Mouse (Mus musculus) lung, embryonic 16.5 days (tissue): ENCODE data around the gene Triml1. TPM values are rescaled to one million over a fixed set of nuclear protein-coding genes. Genes with fewer than 3 reads are reported as not detected.

Experiments
- ATAC-seq: fragments of 200-750 bp; cut with Nextera tagmentation; 2 replicates; pipeline ENCODE4 v1.8.0; 2017; ENCODE audit warnings: low read depth, mild to moderate bottlenecking, moderate library complexity
- H3K27ac ChIP-seq: fragments of 300-500 bp; sonication (generic); 2 replicates; pipeline ENCODE4 v1.5.1; 2014; ENCODE audit warnings: mild to moderate bottlenecking, control low read depth, low read length
- H3K27me3 ChIP-seq: fragments of 300-500 bp; sonication (generic); 2 replicates; pipeline ENCODE4 v1.6.1; 2014; ENCODE audit warnings: low read depth, low read length, mixed read lengths; ENCODE audit not compliant: control insufficient read depth, insufficient read depth
- H3K36me3 ChIP-seq: fragments of 300-500 bp; sonication (generic); 2 replicates; pipeline ENCODE4 v1.6.1; 2014; ENCODE audit warnings: low read length; ENCODE audit not compliant: control insufficient read depth, insufficient read depth
- H3K4me1 ChIP-seq: fragments of 300-500 bp; sonication (generic); replicated peaks from 2 replicates; pipeline ENCODE4 v1.6.1; 2014; ENCODE audit warnings: low read length, mixed read lengths; ENCODE audit not compliant: control insufficient read depth, insufficient read depth
- H3K4me2 ChIP-seq: fragments of 300-500 bp; sonication (generic); 2 replicates; pipeline ENCODE4 v1.6.1; 2014; ENCODE audit warnings: low read depth, low read length, control low read depth
- H3K4me3 ChIP-seq: fragments of 300-500 bp; sonication (generic); 2 replicates; pipeline ENCODE4 v1.5.1; 2014; ENCODE audit warnings: mild to moderate bottlenecking, low read length, control low read depth
- H3K9ac ChIP-seq: fragments of 300-500 bp; sonication (generic); 2 replicates; pipeline ENCODE4 v1.6.1; 2014; ENCODE audit warnings: low read length, control low read depth
- H3K9me3 ChIP-seq: fragments of 300-500 bp; sonication (generic); 2 replicates; pipeline ENCODE4 v1.6.1; 2016; ENCODE audit warnings: low read length; ENCODE audit not compliant: control insufficient read depth
- WGBS: fragments of 180-500 bp; shearing (Covaris S2); extraction: QIAGEN DNeasy Blood & Tissue Kit; methylation state at CpG from one replicate; pipeline ENCODE4 v1.1.7; 2014; 5-methylcytosine and 5-hydroxymethylcytosine counted together
- polyA plus RNA-seq: library from polyadenylated mRNA; unstranded; fragments of >200 nt; fragmentation: Nextera tagmentation; extraction: Ambion mirVana; gene quantifications from 2 replicates; pipeline ENCODE4 v1.2.1, GENCODE M21; 2015

Triml1 gene
- polyA plus RNA-seq, 1 experiment from 2014 or later, result not detected

DNA sequence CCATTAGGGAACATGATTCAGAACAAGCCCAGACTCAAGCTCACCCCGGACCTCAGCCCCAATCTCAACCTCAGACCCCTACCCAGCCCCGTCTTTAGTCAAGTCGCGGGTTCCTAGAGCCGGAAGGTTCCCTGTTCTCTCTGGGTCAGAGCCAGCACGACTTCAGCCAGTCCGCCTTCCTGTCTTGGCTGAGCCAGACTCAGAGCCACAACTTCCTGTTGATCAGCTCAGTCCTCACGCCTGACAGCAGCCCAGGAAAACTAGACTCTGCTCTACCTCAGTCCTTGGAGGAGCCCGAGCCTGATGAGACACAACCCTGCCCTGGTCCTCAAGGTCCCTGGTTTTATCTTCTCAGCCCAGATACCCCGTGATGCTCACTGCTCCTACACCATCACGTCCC lies 22.0 kb upstream of the Triml1 start:
- ATAC-seq, result no peak
- no peak overlapping the region for H3K27ac ChIP-seq
- 70% methylated on average over 11 of the region's 11 CpGs for WGBS
- H3K36me3 ChIP-seq, result no peaks in the 10 kb centered on the region
- no peaks in the 10 kb centered on the region for H3K9me3 ChIP-seq
- H3K4me2 ChIP-seq, result no peak overlapping the region
- no peaks in the 10 kb centered on the region for H3K27me3 ChIP-seq
- H3K4me1 ChIP-seq, result no peaks in the 10 kb centered on the region
- H3K4me3 ChIP-seq, result no peak overlapping the region
- H3K9ac ChIP-seq, result no peak overlapping the region

- H3K27me3 ChIP-seq, result no peaks in the 10 kb centered on the region
- no peak overlapping the region for H3K27ac ChIP-seq
- no peak overlapping the region for H3K4me3 ChIP-seq
- 90% methylated on average over 9 of the region's 9 CpGs for WGBS
- no peak for ATAC-seq
- no peaks in the 10 kb centered on the region for H3K36me3 ChIP-seq
- no peaks in the 10 kb centered on the region for H3K4me1 ChIP-seq
- no peak overlapping the region for H3K4me2 ChIP-seq
- H3K9me3 ChIP-seq, result no peaks in the 10 kb centered on the region
- no peak overlapping the region for H3K9ac ChIP-seq
These were observed 8.0 kb upstream of the Triml1 start for GRCm38 (mm10) chr8:43149307-43149706.

- H3K27ac ChIP-seq, result no peak overlapping the region
- no peaks in the 10 kb centered on the region for H3K27me3 ChIP-seq
- no peaks in the 10 kb centered on the region for H3K4me1 ChIP-seq
- WGBS, result 72% methylated on average over 4 of the region's 4 CpGs
- no peaks in the 10 kb centered on the region for H3K36me3 ChIP-seq
- H3K9me3 ChIP-seq, result no peaks in the 10 kb centered on the region
- no peak overlapping the region for H3K4me2 ChIP-seq
- ATAC-seq, result no peak
- no peak overlapping the region for H3K9ac ChIP-seq
- H3K4me3 ChIP-seq, result no peak overlapping the region
These were observed 30.0 kb downstream of the Triml1 start for GRCm38 (mm10) chr8:43111205-43111827.

Other genes with a start within 250 kb of the Triml1 start
- not detected in 2 replicates for gene Triml2, start 39.1 kb upstream of the Triml1 start, polyA plus RNA-seq
- gene Zfp42, start 165.5 kb upstream of the Triml1 start, polyA plus RNA-seq, result not detected in 2 replicates